Mouse (Mus musculus) heart, embryonic 12.5 days (tissue): ENCODE measurements around the gene Bud13. TPM values are rescaled to one million over a fixed set of nuclear protein-coding genes. Genes with fewer than 3 reads are reported as not detected.

ENCODE experiments used
- ATAC-seq: fragments of 200-750 bp; cut with Nextera tagmentation; 2 replicates; pipeline ENCODE4 v1.8.0; 2017; ENCODE audit warnings: moderate TSS enrichment, moderate library complexity; ENCODE audit not compliant: insufficient number of reproducible peaks, low FRiP score
- H3K27ac ChIP-seq: fragments of 300-500 bp; sonication (generic); 2 replicates; pipeline ENCODE4 v1.5.1; 2016; ENCODE audit warnings: mild to moderate bottlenecking, moderate library complexity; ENCODE audit not compliant: poor library complexity, severe bottlenecking
- H3K27me3 ChIP-seq: fragments of 300-500 bp; sonication (generic); replicated peaks from 2 replicates; pipeline ENCODE4 v1.6.1; 2016; ENCODE audit warnings: mild to moderate bottlenecking, moderate library complexity
- H3K36me3 ChIP-seq: fragments of 300-500 bp; sonication (generic); 2 replicates; pipeline ENCODE4 v1.6.1; 2016; ENCODE audit warnings: mild to moderate bottlenecking, moderate library complexity
- H3K4me1 ChIP-seq: fragments of 300-500 bp; sonication (generic); replicated peaks from 2 replicates; pipeline ENCODE4 v1.6.1; 2016; ENCODE audit warnings: mild to moderate bottlenecking
- H3K4me2 ChIP-seq: fragments of 300-500 bp; sonication (generic); 2 replicates; pipeline ENCODE4 v1.6.1; 2016; ENCODE audit warnings: mild to moderate bottlenecking, moderate library complexity
- H3K4me3 ChIP-seq: fragments of 300-500 bp; sonication (generic); 2 replicates; pipeline ENCODE4 v1.5.1; 2016; ENCODE audit warnings: mild to moderate bottlenecking
- H3K9ac ChIP-seq: fragments of 300-500 bp; sonication (generic); 2 replicates; pipeline ENCODE4 v1.6.1; 2016; ENCODE audit warnings: mild to moderate bottlenecking, moderate library complexity
- H3K9me3 ChIP-seq: fragments of 300-500 bp; sonication (generic); replicated peaks from 2 replicates; pipeline ENCODE4 v1.6.1; 2016; ENCODE audit warnings: mild to moderate bottlenecking, moderate library complexity
- WGBS: fragments of 180-500 bp; shearing (Covaris S2); methylation state at CpG from one replicate; pipeline ENCODE4 v1.1.7; 2016; 5-methylcytosine and 5-hydroxymethylcytosine counted together
- polyA plus RNA-seq: library from polyadenylated mRNA; unstranded; fragments of >200 nt; fragmentation: Nextera tagmentation; extraction: Ambion mirVana; gene quantifications from 2 replicates; pipeline ENCODE4 v1.2.1, GENCODE M21; 2016

Bud13 gene
- polyA plus RNA-seq, result 16.2 and 18.4 TPM in 2 replicates

DNA sequence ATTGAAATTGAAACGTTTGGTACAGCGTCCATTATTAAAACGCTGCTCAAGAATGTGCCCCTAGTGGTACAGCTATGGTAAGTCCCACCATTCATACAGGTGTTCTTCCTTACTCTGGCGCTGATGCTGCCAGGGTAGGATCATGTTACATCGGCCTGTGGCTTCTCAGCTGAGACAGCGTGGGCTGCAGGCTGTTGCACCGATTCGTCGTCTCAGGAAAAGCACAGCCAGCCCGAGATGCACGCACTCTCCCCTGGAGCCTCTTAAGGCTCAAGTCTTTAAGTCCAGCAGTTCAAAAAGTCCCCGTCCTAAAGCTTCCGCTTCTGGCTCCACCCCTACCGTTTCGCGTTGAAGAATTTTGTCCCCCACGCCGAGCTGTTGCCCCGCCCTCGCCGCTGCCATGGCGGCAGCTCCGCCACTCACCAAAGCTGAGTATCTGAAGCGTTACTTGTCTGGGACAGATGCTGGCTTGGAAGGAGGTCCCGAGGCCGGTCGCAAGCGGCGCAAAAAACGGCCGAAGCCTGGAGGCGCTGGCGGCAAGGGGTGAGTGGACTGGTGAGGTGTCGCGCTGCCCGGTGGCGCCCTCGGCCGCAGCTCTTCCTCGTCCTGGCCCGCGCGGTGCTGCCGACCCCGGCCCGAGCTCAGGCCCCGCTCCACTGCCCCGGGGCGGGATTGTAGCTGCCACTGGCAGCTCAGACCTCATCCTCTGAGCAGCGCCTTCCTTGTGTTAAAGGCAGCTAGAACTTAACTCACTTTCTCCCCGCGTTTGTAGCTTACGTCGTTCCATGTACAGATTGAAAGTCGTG, at the start of gene Bud13:
TSS of gene Bud13 (plus strand) at position 378 of the 806 bp plus-strand sequence.
- no peaks in the 10 kb centered on the region for H3K27me3 ChIP-seq
- H3K36me3 ChIP-seq, result peaks cover 57% of the 10 kb centered on the region
- peak; percentile 90 for ATAC-seq
- H3K9me3 ChIP-seq, result no peaks in the 10 kb centered on the region
- H3K4me2 ChIP-seq, result peak within 1 kb of the TSS; percentile 74
- H3K9ac ChIP-seq, result peak within 1 kb of the TSS; percentile 92
- H3K4me3 ChIP-seq, result peak within 1 kb of the TSS; percentile 85
- WGBS, result under 1% methylated on average over 54 of the region's 55 CpGs
- H3K27ac ChIP-seq, result peak within 1 kb of the TSS; percentile 86
- H3K4me1 ChIP-seq, result peaks cover 8% of the 10 kb centered on the region

DNA sequence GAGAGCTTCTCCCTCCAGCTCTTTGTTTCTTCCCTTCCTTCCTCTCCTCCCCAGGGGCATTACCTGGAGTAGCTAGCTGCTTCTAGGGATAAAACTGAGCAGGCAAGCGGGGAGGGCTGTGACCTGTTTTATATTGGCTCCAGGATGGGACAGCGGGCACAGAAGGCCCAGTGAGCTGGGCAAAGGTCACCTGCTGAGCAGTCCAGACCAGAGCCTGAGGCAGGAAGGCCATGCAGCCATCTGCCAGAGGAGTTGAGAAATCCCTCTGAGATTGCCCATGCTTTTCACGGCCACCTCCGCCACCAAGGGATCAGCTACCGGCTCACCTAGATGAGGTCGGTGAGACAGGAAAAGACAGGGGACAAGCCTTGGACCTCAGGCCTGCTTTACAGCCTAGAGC, 47.6 kb upstream of the Bud13 start:
- H3K4me3 ChIP-seq, result no peak overlapping the region
- H3K9ac ChIP-seq, result no peak overlapping the region
- H3K27ac ChIP-seq, result no peak overlapping the region
- H3K36me3 ChIP-seq, result no peaks in the 10 kb centered on the region
- no peak for ATAC-seq
- peaks cover 25% of the 10 kb centered on the region; the same call in 1 of the 2 replicates for H3K27me3 ChIP-seq
- no peaks in the 10 kb centered on the region for H3K9me3 ChIP-seq
- H3K4me2 ChIP-seq, result no peak overlapping the region
- 77% methylated on average over 6 of the region's 6 CpGs for WGBS
- peaks cover 5% of the 10 kb centered on the region for H3K4me1 ChIP-seq

DNA sequence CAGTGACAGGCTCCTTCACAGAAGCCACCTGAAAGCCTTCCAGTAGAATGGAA, 47.4 kb upstream of the Bud13 start, which contains the start of gene Apoc3:
TSS of gene Apoc3 (minus strand) at position 41 of the 53 bp plus-strand sequence.
- no peak for ATAC-seq
- Histone ChIP-seq H3K4me1 (peaks cover 3% of the 10 kb centered on the region), H3K36me3 (no peaks in the 10 kb centered on the region), H3K27me3 (peaks cover 25% of the 10 kb centered on the region; the same call in 1 of the 2 replicates), H3K9me3 (no peaks in the 10 kb centered on the region), H3K4me3 (no peak within 1 kb of the TSS), H3K4me2 (no peak within 1 kb of the TSS), H3K9ac (no peak within 1 kb of the TSS), H3K27ac (no peak within 1 kb of the TSS)

DNA sequence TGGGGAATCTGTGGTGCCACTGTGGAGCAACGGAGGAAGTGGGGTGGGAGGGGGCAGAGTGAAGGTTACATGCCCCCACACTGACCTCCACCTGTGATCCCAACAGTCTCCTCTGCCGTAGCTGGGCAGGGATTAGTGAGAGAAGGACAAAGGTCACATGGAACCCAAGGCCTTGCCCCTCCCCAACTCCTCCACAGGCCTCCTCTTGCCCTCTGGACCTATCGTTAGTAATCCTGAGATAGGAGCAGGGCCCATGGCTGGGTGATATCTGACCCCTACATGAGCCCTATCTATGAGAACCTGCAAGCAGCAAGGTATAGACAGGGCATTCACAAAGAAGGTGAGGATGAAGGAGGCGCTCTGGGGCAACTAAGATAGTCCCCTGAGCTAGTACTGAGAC, 47.2 kb upstream of the Bud13 start:
- no peaks in the 10 kb centered on the region for H3K9me3 ChIP-seq
- ATAC-seq, result no peak
- H3K9ac ChIP-seq, result no peak overlapping the region
- no peak overlapping the region for H3K27ac ChIP-seq
- peaks cover 23% of the 10 kb centered on the region; the same call in 1 of the 2 replicates for H3K27me3 ChIP-seq
- H3K4me3 ChIP-seq, result no peak overlapping the region
- H3K36me3 ChIP-seq, result no peaks in the 10 kb centered on the region
- WGBS, result 67% methylated on average over 4 of the region's 4 CpGs
- H3K4me2 ChIP-seq, result no peak overlapping the region
- peaks cover under 1% of the 10 kb centered on the region for H3K4me1 ChIP-seq

DNA sequence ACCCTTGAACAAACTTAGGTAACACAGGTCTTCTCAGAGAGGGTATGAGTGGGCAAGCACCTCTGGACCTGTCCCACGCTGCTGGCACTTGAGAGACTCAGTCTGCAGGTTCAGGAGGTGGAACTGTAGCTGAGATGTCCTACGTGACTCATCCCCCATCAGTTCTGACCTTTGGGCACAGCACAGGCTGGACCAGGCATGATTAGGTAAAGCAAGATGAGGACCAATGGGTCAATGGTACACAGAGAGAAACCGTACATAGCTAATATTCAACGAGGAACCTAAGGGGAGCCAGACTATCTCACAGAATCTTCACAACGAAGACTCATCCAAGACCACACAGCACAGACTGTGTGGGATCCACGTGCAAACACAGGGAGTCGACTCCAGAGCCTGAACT, 44.0 kb upstream of the Bud13 start:
- ATAC-seq, result no peak
- Histone ChIP-seq H3K4me2 (no peak overlapping the region), H3K27me3 (peaks cover 7% of the 10 kb centered on the region; the same call in 1 of the 2 replicates), H3K9ac (no peak overlapping the region), H3K9me3 (no peaks in the 10 kb centered on the region), H3K4me1 (peaks cover 12% of the 10 kb centered on the region), H3K36me3 (no peaks in the 10 kb centered on the region), H3K27ac (no peak overlapping the region), H3K4me3 (no peak overlapping the region)
- 83% methylated on average over 7 of the region's 7 CpGs for WGBS

DNA sequence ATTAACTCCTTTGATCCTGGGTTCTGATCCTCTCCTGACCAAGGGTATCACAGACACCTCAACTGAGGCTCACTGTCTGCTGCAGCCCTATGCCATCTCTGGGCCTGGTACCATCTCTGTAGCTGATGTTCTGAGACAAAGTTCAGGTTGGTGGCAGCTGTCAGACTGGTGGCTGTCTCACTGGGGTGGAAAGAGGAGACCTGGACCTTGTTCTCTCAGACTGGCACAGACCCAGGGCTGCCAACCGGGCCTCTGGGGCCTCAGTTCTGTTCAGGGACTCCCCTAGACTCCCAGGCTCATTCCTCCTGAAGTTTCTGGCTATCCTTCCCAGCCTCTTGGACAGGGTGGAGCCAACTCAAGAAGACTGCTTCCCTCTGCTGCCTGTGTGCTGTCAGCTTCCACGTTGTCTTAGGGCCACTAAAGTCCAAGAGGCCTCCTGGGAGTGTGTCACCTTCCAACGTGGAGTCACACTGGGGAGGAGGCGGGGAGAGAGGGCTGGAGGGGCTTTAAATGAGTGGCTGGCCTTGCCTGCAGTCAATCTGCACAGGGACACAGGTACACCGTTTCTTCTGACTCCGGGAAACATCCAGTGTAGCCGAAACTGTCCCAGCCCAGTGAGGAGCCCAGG, 42.2 kb upstream of the Bud13 start, which contains the start of gene Apoa4:
TSS of gene Apoa4 (plus strand) at position 171 of the 628 bp plus-strand sequence.
- Histone ChIP-seq H3K4me3 (no peak within 1 kb of the TSS), H3K27me3 (no peaks in the 10 kb centered on the region; the same call in 1 of the 2 replicates), H3K4me2 (no peak within 1 kb of the TSS), H3K9me3 (no peaks in the 10 kb centered on the region), H3K36me3 (no peaks in the 10 kb centered on the region), H3K4me1 (peaks cover 17% of the 10 kb centered on the region), H3K9ac (no peak within 1 kb of the TSS), H3K27ac (no peak within 1 kb of the TSS)
- WGBS, result 65% methylated on average over 7 of the region's 7 CpGs
- ATAC-seq, result no peak

DNA sequence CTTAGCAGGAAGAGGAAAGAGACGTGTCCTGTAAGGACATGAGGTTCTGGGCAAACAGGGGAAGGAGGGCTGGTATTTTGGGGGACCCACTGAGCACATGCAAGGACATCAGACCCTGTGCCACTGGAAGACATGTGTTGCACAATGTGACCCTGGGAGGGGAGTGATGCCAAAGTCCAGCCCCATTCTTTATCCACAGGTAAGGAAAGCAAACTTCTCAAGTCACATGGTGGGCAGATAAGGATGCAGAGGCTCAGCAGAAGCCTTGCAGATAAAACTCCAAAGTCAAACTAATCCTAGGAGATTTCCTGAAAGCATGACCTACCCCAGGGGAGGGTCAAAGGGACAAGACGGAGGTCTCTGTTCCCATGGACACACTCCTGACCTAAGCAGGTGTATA, 41.0 kb upstream of the Bud13 start:
- H3K27ac ChIP-seq, result no peak overlapping the region
- no peaks in the 10 kb centered on the region; the same call in 1 of the 2 replicates for H3K27me3 ChIP-seq
- H3K9me3 ChIP-seq, result no peaks in the 10 kb centered on the region
- 63% methylated on average over 2 of the region's 2 CpGs for WGBS
- H3K4me2 ChIP-seq, result no peak overlapping the region
- H3K36me3 ChIP-seq, result no peaks in the 10 kb centered on the region
- no peak overlapping the region for H3K9ac ChIP-seq
- H3K4me3 ChIP-seq, result no peak overlapping the region
- peaks cover 17% of the 10 kb centered on the region for H3K4me1 ChIP-seq
- no peak for ATAC-seq

DNA sequence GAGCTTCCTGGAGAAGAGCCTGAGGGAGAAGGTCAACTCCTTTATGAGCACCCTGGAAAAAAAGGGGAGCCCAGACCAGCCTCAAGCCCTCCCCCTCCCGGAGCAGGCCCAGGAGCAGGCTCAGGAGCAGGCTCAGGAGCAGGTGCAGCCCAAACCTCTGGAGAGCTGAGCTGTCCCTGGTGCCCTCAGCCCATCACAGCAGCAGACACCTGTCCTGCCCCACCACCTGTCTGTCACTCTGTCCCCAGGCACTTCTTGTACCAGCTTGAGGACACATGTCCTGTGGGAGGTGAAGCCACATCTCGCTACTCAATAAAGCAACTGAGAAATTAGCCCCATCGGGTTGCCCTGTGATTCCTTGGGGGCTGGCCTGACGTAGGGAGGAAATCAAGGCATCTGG, 39.7 kb upstream of the Bud13 start:
- peak overlapping the region; percentile 18; the same call in 1 of the 2 replicates for H3K4me2 ChIP-seq
- WGBS, result 56% methylated on average over 4 of the region's 4 CpGs
- no peaks in the 10 kb centered on the region for H3K9me3 ChIP-seq

DNA sequence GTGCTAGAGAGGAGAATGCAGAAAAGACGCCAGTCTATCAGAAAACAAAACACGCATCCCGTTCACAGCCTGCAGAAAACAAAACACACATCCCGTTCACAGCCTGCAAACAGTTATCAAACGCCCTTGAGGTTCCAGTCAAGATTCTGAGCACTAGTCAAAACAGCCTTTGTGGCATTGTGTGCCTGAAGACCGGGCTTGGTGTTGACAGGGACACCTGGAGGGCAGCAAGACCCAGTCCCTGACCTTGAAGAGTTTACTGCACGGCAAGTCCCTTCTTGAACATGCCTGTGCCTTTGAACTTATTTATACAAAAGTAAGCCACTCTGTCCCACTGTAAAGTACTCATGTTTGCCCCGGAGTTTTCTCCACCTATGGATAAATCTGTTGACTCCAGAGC, 39.2 kb upstream of the Bud13 start:
- WGBS, result 27% methylated on average over 8 of the region's 8 CpGs
- Histone ChIP-seq H3K4me2 (peak overlapping the region; percentile 18; the same call in 1 of the 2 replicates), H3K4me3 (no peak overlapping the region), H3K9ac (no peak overlapping the region), H3K36me3 (no peaks in the 10 kb centered on the region), H3K27ac (no peak overlapping the region), H3K9me3 (no peaks in the 10 kb centered on the region), H3K4me1 (peaks cover 17% of the 10 kb centered on the region), H3K27me3 (no peaks in the 10 kb centered on the region; the same call in 1 of the 2 replicates)
- ATAC-seq, result no peak

More for the DNA sequence above, 39.7 kb upstream of the Bud13 start:
- Histone ChIP-seq H3K4me1 (peaks cover 17% of the 10 kb centered on the region), H3K36me3 (no peaks in the 10 kb centered on the region), H3K9ac (no peak overlapping the region), H3K27ac (no peak overlapping the region), H3K27me3 (no peaks in the 10 kb centered on the region; the same call in 1 of the 2 replicates), H3K4me3 (no peak overlapping the region)
- no peak for ATAC-seq

DNA sequence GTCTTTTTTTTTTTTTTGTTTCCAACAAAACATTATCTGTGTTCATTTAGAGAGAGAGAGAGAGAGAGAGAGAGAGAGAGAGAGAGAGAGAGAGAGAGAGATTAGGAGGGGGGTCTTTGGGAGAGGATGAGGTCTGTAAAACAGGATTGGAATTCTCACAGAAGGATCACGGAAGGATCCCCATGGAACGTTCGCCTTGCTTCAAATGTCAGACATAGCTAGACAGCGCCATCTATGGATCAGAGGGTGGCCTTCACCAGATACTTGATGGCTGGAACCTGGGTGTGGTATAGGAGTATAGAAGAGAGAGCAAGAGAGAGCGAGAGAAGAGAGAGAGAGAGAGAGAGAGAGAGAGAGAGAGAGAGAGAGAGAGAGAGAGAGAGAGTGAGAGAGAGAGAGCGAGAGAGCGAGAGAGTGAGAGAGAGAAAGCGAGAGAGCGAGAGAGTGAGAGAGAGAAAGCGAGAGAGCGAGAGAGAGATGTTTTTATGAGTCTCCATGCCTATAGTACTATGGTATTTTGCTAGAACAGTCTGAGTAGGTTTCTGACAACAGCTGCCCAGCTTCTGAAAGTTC, 36.0 kb upstream of the Bud13 start:
- Histone ChIP-seq H3K4me1 (peaks cover 17% of the 10 kb centered on the region), H3K36me3 (no peaks in the 10 kb centered on the region), H3K9me3 (no peaks in the 10 kb centered on the region), H3K9ac (no peak overlapping the region), H3K4me3 (no peak overlapping the region), H3K27me3 (no peaks in the 10 kb centered on the region; the same call in 1 of the 2 replicates), H3K27ac (no peak overlapping the region), H3K4me2 (peak overlapping the region; percentile 40)
- WGBS, result 30% methylated on average over 11 of the region's 11 CpGs
- ATAC-seq, result no peak

DNA sequence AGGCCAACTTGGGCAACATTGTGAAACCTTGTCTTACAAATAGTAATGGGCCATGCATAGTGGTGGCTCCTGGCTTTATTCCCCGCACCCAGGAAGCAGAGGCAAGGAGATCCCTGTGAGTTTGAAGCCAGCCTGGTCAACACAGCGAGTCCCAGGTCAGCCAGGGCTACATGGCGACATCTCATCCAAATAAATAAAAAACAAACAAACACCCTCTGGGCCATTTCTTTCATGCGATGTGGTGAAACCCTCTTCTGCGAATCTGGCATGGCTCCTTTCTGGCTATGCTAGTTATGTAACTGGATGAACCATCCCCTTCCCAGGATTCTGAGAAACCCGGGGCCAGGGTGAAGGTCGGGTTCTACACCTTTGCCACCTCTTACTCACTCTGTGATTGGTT, 26.6 kb upstream of the Bud13 start:
- no peak for ATAC-seq

More for the DNA sequence above, 26.6 kb upstream of the Bud13 start:
- no peak overlapping the region for H3K27ac ChIP-seq
- H3K36me3 ChIP-seq, result no peaks in the 10 kb centered on the region
- WGBS, result 81% methylated on average over 7 of the region's 7 CpGs
- H3K4me1 ChIP-seq, result 0 out of 2 replicates have a peak, but pooled peaks cover 4% of the 10 kb centered on the region
- no peak overlapping the region for H3K4me2 ChIP-seq
- H3K4me3 ChIP-seq, result no peak overlapping the region
- H3K9me3 ChIP-seq, result no peaks in the 10 kb centered on the region
- no peaks in the 10 kb centered on the region for H3K27me3 ChIP-seq
- no peak overlapping the region for H3K9ac ChIP-seq
